Mouse (Mus musculus): ENCODE measurements at regions not wholly inside any gene's neighbourhood (a gene's known extent, or its start where the extent isn't known, plus 50 kb on each side); places are given as distances from the start of the nearest gene placed in this dataset.
A peak's percentile ranks its signal among the peaks of the same experiment; 100 is the strongest.

DNA sequence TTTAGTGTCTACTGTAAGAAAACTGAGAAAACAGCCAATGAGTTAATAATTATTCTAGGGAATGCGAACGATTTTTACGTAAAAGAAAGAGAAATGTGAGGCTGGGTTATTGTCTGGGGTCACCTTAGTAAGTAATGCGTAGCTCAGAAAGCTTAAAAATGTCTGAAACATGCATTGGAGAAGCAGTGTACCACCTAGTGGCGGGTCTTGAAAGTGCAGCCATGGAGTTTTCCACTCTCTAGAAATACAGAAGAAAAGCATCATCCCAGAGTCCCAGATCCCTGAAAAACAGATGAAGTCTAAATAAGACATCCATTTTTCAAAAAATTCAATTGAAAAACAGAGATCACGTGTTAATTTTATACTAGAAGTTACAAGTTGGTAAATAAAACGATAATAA, 67.0 kb upstream of the Pkn2 start:
- TF ChIP-seq CTCF (conservative IDR thresholded peaks at IDR 0.05; ENCODE audit: low read length) (peak; percentile 94), POU5F1 (IDR thresholded peaks at IDR 0.05; ENCODE audit: borderline replicate concordance, low read length) (no peak), NANOG (IDR thresholded peaks at IDR 0.05; ENCODE audit: borderline replicate concordance, low read length) (no peak)
